Mouse (Mus musculus) midbrain, embryonic 10.5 days (tissue): ENCODE data around the gene Jund. TPM values are rescaled to one million over a fixed set of nuclear protein-coding genes. Genes with fewer than 3 reads are reported as not detected.
A peak's percentile ranks its signal among the peaks of the same experiment; 100 is the strongest.

Source experiments
- DNase-seq: peaks from one replicate; pipeline ENCODE4 v3.0.0-alpha.2; 2017; ENCODE audit warnings: low spot score
- H3K27ac ChIP-seq: fragments of 300-500 bp; sonication (generic); replicated peaks from 2 replicates; pipeline ENCODE4 v1.5.1; 2016; ENCODE audit warnings: mild to moderate bottlenecking
- H3K27me3 ChIP-seq: fragments of 300-500 bp; sonication (generic); 2 replicates; pipeline ENCODE4 v1.6.1; 2016; ENCODE audit warnings: low read depth, mild to moderate bottlenecking; ENCODE audit not compliant: poor library complexity, severe bottlenecking
- H3K36me3 ChIP-seq: fragments of 300-500 bp; sonication (generic); 2 replicates; pipeline ENCODE4 v1.6.1; 2016; ENCODE audit warnings: mild to moderate bottlenecking, moderate library complexity
- H3K4me1 ChIP-seq: fragments of 300-500 bp; sonication (generic); 2 replicates; pipeline ENCODE4 v1.6.1; 2016
- H3K4me3 ChIP-seq: fragments of 300-500 bp; sonication (generic); 2 replicates; pipeline ENCODE4 v1.5.1; 2016; ENCODE audit warnings: mild to moderate bottlenecking, moderate library complexity
- H3K9me3 ChIP-seq: fragments of 300-500 bp; sonication (generic); replicated peaks from 2 replicates; pipeline ENCODE4 v1.6.1; 2016; ENCODE audit warnings: mild to moderate bottlenecking
- WGBS: fragments of 180-500 bp; shearing (Covaris S2); methylation state at CpG from one replicate; pipeline ENCODE4 v1.1.7; 2016; 5-methylcytosine and 5-hydroxymethylcytosine counted together
- polyA plus RNA-seq: library from polyadenylated mRNA; unstranded; fragments of >200 nt; fragmentation: Nextera tagmentation; extraction: Ambion mirVana; gene quantifications from 2 replicates; pipeline ENCODE4 v1.2.1, GENCODE M21; 2016

Jund gene
- polyA plus RNA-seq, 1 experiment from 2014 or later = 62.5 TPM

- no peaks in the 10 kb centered on the region for H3K27me3 ChIP-seq
- no peaks in the 10 kb centered on the region for H3K9me3 ChIP-seq
- 90% methylated on average over 4 of the region's 4 CpGs for WGBS
- no peak for DNase-seq
- H3K27ac ChIP-seq = no peak overlapping the region
- no peak overlapping the region for H3K4me3 ChIP-seq
- peaks cover 45% of the 10 kb centered on the region for H3K36me3 ChIP-seq
- H3K4me1 ChIP-seq = peaks cover 24% of the 10 kb centered on the region
Observed at GRCm38 (mm10) chr8:70679404-70679803, 19.3 kb upstream of the Jund start.

- peaks cover 45% of the 10 kb centered on the region for H3K36me3 ChIP-seq
- H3K4me1 ChIP-seq = peaks cover 19% of the 10 kb centered on the region
- 91% methylated on average over 3 of the region's 3 CpGs for WGBS
- no peak for DNase-seq
- no peaks in the 10 kb centered on the region for H3K27me3 ChIP-seq
- no peaks in the 10 kb centered on the region for H3K9me3 ChIP-seq
- no peak overlapping the region for H3K27ac ChIP-seq
- no peak overlapping the region for H3K4me3 ChIP-seq
Observed at GRCm38 (mm10) chr8:70680039-70680438, 18.7 kb upstream of the Jund start.

GRCm38 (mm10) chr8:70681410-70681809 is 17.3 kb upstream of the Jund start:
- 84% methylated on average over 3 of the region's 3 CpGs for WGBS
- peaks cover 18% of the 10 kb centered on the region for H3K4me1 ChIP-seq
- H3K27me3 ChIP-seq = no peaks in the 10 kb centered on the region
- no peaks in the 10 kb centered on the region for H3K9me3 ChIP-seq
- H3K4me3 ChIP-seq = no peak overlapping the region
- no peak overlapping the region for H3K27ac ChIP-seq
- peaks cover 39% of the 10 kb centered on the region for H3K36me3 ChIP-seq
- DNase-seq = no peak

- no peak for DNase-seq
- peaks cover 33% of the 10 kb centered on the region for H3K36me3 ChIP-seq
- WGBS = 10% methylated on average over 19 of the region's 19 CpGs
- no peaks in the 10 kb centered on the region for H3K9me3 ChIP-seq
- H3K4me1 ChIP-seq = peaks cover 18% of the 10 kb centered on the region
- peak overlapping the region; percentile 25 for H3K4me3 ChIP-seq
- peak overlapping the region; percentile 66 for H3K27ac ChIP-seq
- H3K27me3 ChIP-seq = no peaks in the 10 kb centered on the region
Observed at GRCm38 (mm10) chr8:70682193-70682592, 16.6 kb upstream of the Jund start.

- DNase-seq = no peak
- Histone ChIP-seq H3K36me3 (peaks cover 28% of the 10 kb centered on the region), H3K27me3 (no peaks in the 10 kb centered on the region), H3K27ac (peak overlapping the region; percentile 66), H3K9me3 (no peaks in the 10 kb centered on the region), H3K4me1 (peaks cover 18% of the 10 kb centered on the region), H3K4me3 (peak overlapping the region; percentile 25)
- 70% methylated on average over 3 of the region's 3 CpGs for WGBS
Observed at GRCm38 (mm10) chr8:70682692-70683091, 16.1 kb upstream of the Jund start.

GRCm38 (mm10) chr8:70684291-70684690 is 14.5 kb upstream of the Jund start:
- Histone ChIP-seq H3K4me1 (peaks cover 20% of the 10 kb centered on the region), H3K36me3 (peaks cover 17% of the 10 kb centered on the region), H3K9me3 (no peaks in the 10 kb centered on the region), H3K27ac (no peak overlapping the region), H3K4me3 (no peak overlapping the region), H3K27me3 (no peaks in the 10 kb centered on the region)
- no peak for DNase-seq
- 52% methylated on average over 7 of the region's 7 CpGs for WGBS

- peak overlapping the region; percentile 23 for H3K27ac ChIP-seq
- peaks cover 36% of the 10 kb centered on the region for H3K4me1 ChIP-seq
- no peaks in the 10 kb centered on the region for H3K27me3 ChIP-seq
- H3K4me3 ChIP-seq = no peak overlapping the region
- WGBS = 90% methylated on average over 8 of the region's 8 CpGs
- 0 out of 2 replicates have a peak, but pooled peaks cover 5% of the 10 kb centered on the region for H3K36me3 ChIP-seq
- DNase-seq = no peak
- no peaks in the 10 kb centered on the region for H3K9me3 ChIP-seq
Observed at GRCm38 (mm10) chr8:70687576-70687975, 11.2 kb upstream of the Jund start.

GRCm38 (mm10) chr8:70688136-70688535 is 10.6 kb upstream of the Jund start:
- H3K36me3 ChIP-seq = 0 out of 2 replicates have a peak, but pooled peaks cover 5% of the 10 kb centered on the region
- H3K27ac ChIP-seq = peak overlapping the region; percentile 23
- H3K4me1 ChIP-seq = peaks cover 36% of the 10 kb centered on the region
- H3K9me3 ChIP-seq = no peaks in the 10 kb centered on the region
- H3K27me3 ChIP-seq = no peaks in the 10 kb centered on the region
- no peak for DNase-seq
- H3K4me3 ChIP-seq = no peak overlapping the region
- WGBS = 95% methylated on average over 3 of the region's 3 CpGs

GRCm38 (mm10) chr8:70689892-70690390 is 8.8 kb upstream of the Jund start:
- Histone ChIP-seq H3K9me3 (no peaks in the 10 kb centered on the region), H3K4me3 (no peak overlapping the region), H3K27me3 (peaks cover 16% of the 10 kb centered on the region), H3K36me3 (0 out of 2 replicates have a peak, but pooled peaks cover 5% of the 10 kb centered on the region), H3K4me1 (peaks cover 37% of the 10 kb centered on the region), H3K27ac (peak overlapping the region; percentile 46)
- DNase-seq = no peak
- WGBS = 82% methylated on average over 5 of the region's 5 CpGs

- Histone ChIP-seq H3K4me1 (peaks cover 50% of the 10 kb centered on the region), H3K36me3 (0 out of 2 replicates have a peak, but pooled peaks cover 5% of the 10 kb centered on the region), H3K4me3 (peak overlapping the region; percentile 48), H3K27ac (peak overlapping the region; percentile 95), H3K27me3 (peaks cover 29% of the 10 kb centered on the region), H3K9me3 (no peaks in the 10 kb centered on the region)
- DNase-seq = no peak
- 63% methylated on average over 4 of the region's 4 CpGs for WGBS
Observed at GRCm38 (mm10) chr8:70691230-70691629, 7.5 kb upstream of the Jund start.

GRCm38 (mm10) chr8:70691727-70692231 is 7.0 kb upstream of the Jund start:
- DNase-seq = peak; percentile 93

GRCm38 (mm10) chr8:70693636-70694035 is 5.1 kb upstream of the Jund start:
- Histone ChIP-seq H3K4me1 (peaks cover 71% of the 10 kb centered on the region), H3K4me3 (no peak overlapping the region; the same call in 1 of the 2 replicates), H3K9me3 (no peaks in the 10 kb centered on the region), H3K27me3 (peaks cover 32% of the 10 kb centered on the region), H3K36me3 (no peaks in the 10 kb centered on the region), H3K27ac (no peak overlapping the region)
- DNase-seq = no peak
- 87% methylated on average over 5 of the region's 5 CpGs for WGBS

More at GRCm38 (mm10) chr8:70691727-70692231, 7.0 kb upstream of the Jund start:
- 0% methylated on average over 20 of the region's 20 CpGs for WGBS
- Histone ChIP-seq H3K27me3 (peaks cover 32% of the 10 kb centered on the region), H3K9me3 (no peaks in the 10 kb centered on the region), H3K4me1 (peaks cover 55% of the 10 kb centered on the region), H3K36me3 (0 out of 2 replicates have a peak, but pooled peaks cover 5% of the 10 kb centered on the region), H3K4me3 (peak overlapping the region; percentile 48), H3K27ac (peak overlapping the region; percentile 95)

- Histone ChIP-seq H3K36me3 (no peaks in the 10 kb centered on the region), H3K27me3 (peaks cover 32% of the 10 kb centered on the region), H3K9me3 (no peaks in the 10 kb centered on the region), H3K4me1 (peaks cover 63% of the 10 kb centered on the region), H3K4me3 (0 out of 2 replicates have a peak overlapping the region, but pooled peaks have one; percentile 6), H3K27ac (peak overlapping the region; percentile 87)
- WGBS = 32% methylated on average over 32 of the region's 32 CpGs
- DNase-seq = no peak
Observed at GRCm38 (mm10) chr8:70695318-70696018, 3.3 kb upstream of the Jund start.
